Mouse (Mus musculus) kidney, adult 2 months (tissue): ENCODE results near the gene Slc4a8.

ENCODE experiments used
- CTCF ChIP-seq: fragments of 200-500 bp; conservative IDR thresholded peaks from 2 replicates; pipeline ENCODE4 v1.5.1; 2011; ENCODE audit warnings: low read depth, mild to moderate bottlenecking, control low read depth, low read length, moderate library complexity, mixed read lengths; ENCODE audit not compliant: insufficient read depth, insufficient read length
- POLR2A ChIP-seq: fragments of 200-500 bp; IDR thresholded peaks from one replicate; pipeline ENCODE4 v1.6.1; 2011; ENCODE audit warnings: low read depth, low read length, control low read depth

DNA sequence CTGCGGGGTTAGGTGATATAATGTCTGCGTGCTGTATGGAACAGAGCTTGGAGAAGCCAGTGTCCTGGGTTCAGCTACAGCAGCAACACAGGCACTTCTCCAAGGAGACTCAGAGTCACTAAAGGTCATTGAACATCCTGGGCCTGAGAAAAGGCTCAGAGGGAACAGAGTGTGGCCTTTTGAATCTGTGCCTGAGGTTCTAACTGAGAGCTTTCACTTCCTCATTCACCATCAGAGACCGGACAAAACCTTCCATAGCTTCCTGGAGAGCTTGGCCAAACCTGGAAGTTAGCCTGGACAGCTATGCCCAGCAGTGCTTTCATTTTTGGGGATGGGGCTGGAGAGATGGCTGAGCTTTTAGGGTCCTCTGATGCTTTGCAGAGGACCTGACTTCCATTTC, 23.9 kb upstream of the Slc4a8 start:
- TF ChIP-seq CTCF (no peak), POLR2A (no peak)
